Mouse (Mus musculus) heart, postnatal 25 days (tissue): ENCODE measurements around the gene Ralgapa2. TPM values are rescaled to one million over a fixed set of nuclear protein-coding genes. Genes with fewer than 3 reads are reported as not detected.

Source experiments
- DNase-seq: peaks from one replicate; pipeline ENCODE4 v3.0.0; 2022; ENCODE audit warnings: low spot score
- intact Hi-C: fragments of 180-260 bp; cut with DNase I; formaldehyde crosslinking; loops from one replicate; pipeline ENCODE4 v1.15.1; 2025
- total RNA-seq, 2 experiments: library from RNA; stranded (reverse); gene quantifications; 2 replicates each; pipeline ENCODE4 v1.2.3; 2021

Ralgapa2 gene
- total RNA-seq, 2 experiments from 2014 or later = 40.4 to 46.1 TPM

- intact Hi-C loops = no loop called here
- no peak for DNase-seq
These were observed 135.9 kb downstream of the Ralgapa2 start for GRCm38 (mm10) chr2:146376293-146376692.

GRCm38 (mm10) chr2:146366098-146366497 is 146.0 kb downstream of the Ralgapa2 start:
- DNase-seq = no peak
- intact Hi-C loops = no loop called here

GRCm38 (mm10) chr2:146365368-146365983 is 146.7 kb downstream of the Ralgapa2 start:
- no peak for DNase-seq
- intact Hi-C loops = no loop called here

- intact Hi-C loops = no loop called here
- no peak for DNase-seq
These were observed 148.7 kb downstream of the Ralgapa2 start for GRCm38 (mm10) chr2:146363483-146363882.

GRCm38 (mm10) chr2:146362932-146363331 is 149.2 kb downstream of the Ralgapa2 start:
- DNase-seq = no peak
- intact Hi-C loops = no loop called here

- intact Hi-C loops = no loop called here
- no peak for DNase-seq
These were observed 150.2 kb downstream of the Ralgapa2 start for GRCm38 (mm10) chr2:146361969-146362368.

GRCm38 (mm10) chr2:146361076-146361475 is 151.1 kb downstream of the Ralgapa2 start:
- intact Hi-C loops = no loop called here
- DNase-seq = no peak

- DNase-seq = no peak
- intact Hi-C loops = no loop called here
These were observed 152.5 kb downstream of the Ralgapa2 start for GRCm38 (mm10) chr2:146359676-146360075.

GRCm38 (mm10) chr2:146356524-146356923 is 155.6 kb downstream of the Ralgapa2 start:
- no peak for DNase-seq
- intact Hi-C loops = no loop called here

- no peak for DNase-seq
- intact Hi-C loops = no loop called here
These were observed 161.9 kb downstream of the Ralgapa2 start for GRCm38 (mm10) chr2:146350230-146350629.

- DNase-seq = no peak
- intact Hi-C loops = no loop called here
These were observed 164.2 kb downstream of the Ralgapa2 start for GRCm38 (mm10) chr2:146347942-146348341.

- DNase-seq = no peak
- intact Hi-C loops = no loop called here
These were observed 172.1 kb downstream of the Ralgapa2 start for GRCm38 (mm10) chr2:146340090-146340489.

- intact Hi-C loops = no loop called here
- DNase-seq = no peak
These were observed 174.6 kb downstream of the Ralgapa2 start for GRCm38 (mm10) chr2:146337540-146337939.

GRCm38 (mm10) chr2:146331894-146332476 is 180.2 kb downstream of the Ralgapa2 start:
- intact Hi-C loops = no loop called here
- DNase-seq = no peak

- intact Hi-C loops = no loop called here
- DNase-seq = no peak
These were observed 181.3 kb downstream of the Ralgapa2 start for GRCm38 (mm10) chr2:146330772-146331281.

- intact Hi-C loops = no loop called here
- no peak for DNase-seq
These were observed 182.0 kb downstream of the Ralgapa2 start for GRCm38 (mm10) chr2:146330101-146330500.

GRCm38 (mm10) chr2:146326654-146327053 is 185.5 kb downstream of the Ralgapa2 start:
- no peak for DNase-seq
- intact Hi-C loops = no loop called here

- intact Hi-C loops = no loop called here
- DNase-seq = no peak
These were observed 187.0 kb downstream of the Ralgapa2 start for GRCm38 (mm10) chr2:146324907-146325715.

- intact Hi-C loops = no loop called here
- DNase-seq = no peak
These were observed 187.8 kb downstream of the Ralgapa2 start for GRCm38 (mm10) chr2:146324140-146324906.

GRCm38 (mm10) chr2:146323528-146323927 is 188.6 kb downstream of the Ralgapa2 start:
- intact Hi-C loops = no loop called here
- DNase-seq = no peak
